Mouse (Mus musculus): ENCODE measurements around the gene Gm10310.
"Not testable (repeated sequence)": the region's sequence is repeated elsewhere in the genome, so short reads cannot be mapped to it uniquely, and the experiment has no call there.

Gene Gm10310

GRCm38 (mm10) chr10:129984962-129985361 lies at the start of gene Gm10310:
Gene Gm10310 (minus strand): TSS chr10:129985062.
- DNase-seq (ENCODE audit: low spot score), result not testable (repeated sequence)

DNA sequence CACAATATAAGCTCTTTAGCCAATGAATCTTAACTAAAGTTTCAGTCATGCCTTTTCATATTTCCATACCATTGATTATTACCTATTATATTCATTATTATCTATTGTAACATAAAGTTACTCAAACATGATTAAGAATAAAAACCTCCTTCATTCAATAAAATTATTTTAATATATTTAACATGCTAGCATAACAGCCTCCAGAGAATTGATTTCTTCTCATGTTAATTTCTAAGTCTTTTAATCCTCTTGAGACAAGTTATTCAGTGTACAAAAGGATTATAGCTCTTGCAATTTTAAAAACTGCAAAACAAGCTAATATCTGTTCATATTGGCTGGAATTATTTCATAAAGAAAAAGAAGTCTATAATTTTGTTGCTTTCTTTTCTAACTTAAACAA lies 45.2 kb upstream of the Gm10310 start, which contains the start of gene Olfr821:
Gene Olfr821, plus strand, starts transcription at position 301 of the 400 bp plus-strand sequence.
- DNase-seq (ENCODE audit: low spot score), result no peak

- DNase-seq (ENCODE audit: low spot score), result no peak
Measured at GRCm38 (mm10) chr10:130012321-130012720, 27.5 kb upstream of the Gm10310 start, which contains the start of gene Olfr820. Gene Olfr820 (plus strand): TSS chr10:130012621.

DNA sequence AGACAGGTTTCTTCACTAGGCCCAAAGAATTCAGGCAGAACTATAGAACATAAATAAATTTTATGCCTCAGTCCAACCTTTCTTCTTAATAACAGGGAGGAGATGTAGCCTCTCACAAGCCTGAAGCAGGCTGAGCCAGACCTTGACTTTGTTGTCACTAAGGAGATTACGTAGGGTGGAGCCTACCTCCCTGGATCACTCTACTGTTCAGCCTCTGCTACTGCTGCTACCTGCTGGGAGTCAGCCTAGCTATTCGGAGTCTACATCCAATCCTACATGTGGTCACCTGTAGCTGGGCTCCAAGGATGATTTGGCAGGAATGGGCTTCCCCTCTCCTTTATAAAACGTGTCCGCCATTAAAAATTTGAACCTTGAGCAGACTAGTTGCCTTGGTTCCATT lies 20.5 kb upstream of the Gm10310 start:
- not testable (repeated sequence) for DNase-seq (ENCODE audit: low spot score)

DNA sequence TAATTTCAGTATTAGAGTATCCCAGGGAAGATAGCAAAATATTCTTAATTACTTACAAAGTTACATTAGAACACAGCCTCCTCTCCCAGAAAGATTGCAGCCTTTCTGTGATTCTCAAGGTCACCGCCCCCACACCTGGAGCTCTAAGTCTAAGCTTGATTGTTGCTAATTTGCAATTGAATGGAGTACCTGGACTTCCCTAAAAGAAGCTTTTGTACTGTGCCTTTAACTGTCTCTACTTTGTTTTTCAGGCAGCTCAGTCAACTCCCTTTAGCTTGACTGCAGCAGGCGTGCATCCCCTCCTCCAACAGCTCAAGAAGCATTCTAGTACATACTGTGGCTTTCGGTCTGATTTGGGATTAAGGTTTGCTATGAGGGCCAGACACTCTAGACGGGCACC lies 19.2 kb upstream of the Gm10310 start:
- DNase-seq (ENCODE audit: low spot score), result not testable (repeated sequence)

DNA sequence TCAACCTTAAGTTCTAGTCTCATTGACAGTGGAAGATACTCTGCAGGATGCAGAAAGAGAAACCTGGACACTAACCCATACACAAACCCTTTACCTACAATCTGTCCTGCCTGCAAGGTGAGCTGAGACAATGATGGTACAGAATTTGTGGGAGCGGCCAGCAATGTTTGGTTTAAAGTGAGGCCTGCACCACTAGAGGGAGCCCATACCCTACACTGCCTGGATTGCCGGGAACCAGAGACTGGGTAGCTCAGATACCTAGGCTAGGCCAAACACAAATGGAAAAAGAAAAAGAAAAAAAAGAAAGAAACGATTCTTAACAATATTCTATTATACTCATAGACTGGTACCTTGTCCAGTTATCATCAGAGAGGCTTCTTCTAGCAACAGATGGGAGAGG lies 3.0 kb downstream of the Gm10310 start:
- DNase-seq (ENCODE audit: low spot score), result not testable (repeated sequence)

GRCm38 (mm10) chr10:129976040-129976439 lies 8.8 kb downstream of the Gm10310 start, which contains the start of gene Olfr247:
Gene Olfr247 (minus strand): TSS chr10:129976140.
- DNase-seq (ENCODE audit: low spot score), result not testable (repeated sequence)

DNA sequence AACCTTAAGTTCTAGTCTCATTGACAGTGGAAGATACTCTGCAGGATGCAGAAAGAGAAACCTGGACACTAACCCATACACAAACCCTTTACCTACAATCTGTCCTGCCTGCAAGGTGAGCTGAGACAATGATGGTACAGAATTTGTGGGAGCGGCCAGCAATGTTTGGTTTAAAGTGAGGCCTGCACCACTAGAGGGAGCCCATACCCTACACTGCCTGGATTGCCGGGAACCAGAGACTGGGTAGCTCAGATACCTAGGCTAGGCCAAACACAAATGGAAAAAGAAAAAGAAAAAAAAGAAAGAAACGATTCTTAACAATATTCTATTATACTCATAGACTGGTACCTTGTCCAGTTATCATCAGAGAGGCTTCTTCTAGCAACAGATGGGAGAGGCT lies 11.9 kb downstream of the Gm10310 start:
- not testable (repeated sequence) for DNase-seq (ENCODE audit: low spot score)

DNA sequence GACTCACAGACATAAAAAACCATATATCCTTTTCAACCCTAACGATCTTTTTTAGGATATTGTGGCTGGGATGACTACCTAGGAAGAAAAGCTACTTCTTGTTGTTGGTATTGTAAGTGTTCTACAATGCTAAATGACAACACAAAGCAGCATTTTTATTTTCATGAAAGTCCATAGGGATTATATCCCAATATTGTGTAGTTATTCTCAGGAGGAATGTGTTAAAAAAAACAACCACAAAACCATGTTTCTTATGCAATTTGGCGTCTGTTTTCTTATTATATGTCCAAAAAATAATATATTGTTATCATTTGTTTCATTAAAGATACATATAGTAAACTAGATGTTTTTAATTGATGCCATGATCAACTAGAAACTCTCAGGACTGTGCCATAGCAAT lies 17.7 kb downstream of the Gm10310 start, which contains the start of gene Olfr819:
Gene Olfr819, minus strand, starts transcription at position 101 of the 400 bp plus-strand sequence.
- DNase-seq (ENCODE audit: low spot score), result not testable (repeated sequence)

- not testable (repeated sequence) for DNase-seq (ENCODE audit: low spot score)
Measured at GRCm38 (mm10) chr10:129966232-129966631, 18.6 kb downstream of the Gm10310 start.

DNA sequence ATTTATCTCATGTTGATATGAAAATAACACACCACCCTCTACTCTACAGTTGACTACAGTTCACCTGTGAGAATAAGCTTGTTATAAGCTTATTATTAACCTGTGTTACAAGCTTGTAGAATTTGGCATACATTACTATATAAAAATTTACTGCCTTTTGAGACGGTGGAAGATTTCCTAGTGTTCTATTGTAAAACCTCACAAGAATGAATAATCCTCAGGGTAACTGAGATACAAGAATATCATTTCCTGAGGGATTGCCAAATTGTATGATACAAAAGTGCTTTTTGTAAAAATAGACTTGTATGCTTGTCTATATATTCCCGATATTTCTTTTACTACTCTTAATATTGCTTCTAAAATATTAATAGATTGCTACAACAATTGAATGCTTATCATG lies 35.9 kb downstream of the Gm10310 start, which contains the start of gene Olfr818:
Gene Olfr818, minus strand, starts transcription at position 101 of the 400 bp plus-strand sequence.
- no peak for DNase-seq (ENCODE audit: low spot score)
